Mouse (Mus musculus): ENCODE measurements around the gene 1700088E04Rik. TPM values are rescaled to one million over a fixed set of nuclear protein-coding genes. Genes with fewer than 3 reads are reported as not detected.

1700088E04Rik gene
- polyA plus RNA-seq, 1 experiment: 1.2 TPM

GRCm38 (mm10) chr15:79144021-79144420 is 3.0 kb upstream of the 1700088E04Rik start:
- Histone ChIP-seq H3K27me3 (ENCODE audit: control insufficient read depth, insufficient read depth, low read length) (no peaks in the 10 kb centered on the region), H3K4me3 (ENCODE audit: low read depth, low read length) (no peak overlapping the region), H3K27ac (ENCODE audit: insufficient read depth, low read depth, low read length) (no peak overlapping the region), H3K36me3 (ENCODE audit: control insufficient read depth, insufficient read depth, low read length) (peaks cover 26% of the 10 kb centered on the region), H3K4me1 (ENCODE audit: control insufficient read depth, insufficient read depth, insufficient read length, low read length) (no peaks in the 10 kb centered on the region)
- TF ChIP-seq POLR2A (IDR thresholded peaks at IDR 0.05; ENCODE audit: low read depth, low read length) (no peak), CTCF (IDR thresholded peaks at IDR 0.05; ENCODE audit: extremely low read depth, insufficient read length, insufficient replicate concordance, low read depth, low read length) (no peak)
- WGBS: 29% methylated on average over 8 of the region's 8 CpGs

DNA sequence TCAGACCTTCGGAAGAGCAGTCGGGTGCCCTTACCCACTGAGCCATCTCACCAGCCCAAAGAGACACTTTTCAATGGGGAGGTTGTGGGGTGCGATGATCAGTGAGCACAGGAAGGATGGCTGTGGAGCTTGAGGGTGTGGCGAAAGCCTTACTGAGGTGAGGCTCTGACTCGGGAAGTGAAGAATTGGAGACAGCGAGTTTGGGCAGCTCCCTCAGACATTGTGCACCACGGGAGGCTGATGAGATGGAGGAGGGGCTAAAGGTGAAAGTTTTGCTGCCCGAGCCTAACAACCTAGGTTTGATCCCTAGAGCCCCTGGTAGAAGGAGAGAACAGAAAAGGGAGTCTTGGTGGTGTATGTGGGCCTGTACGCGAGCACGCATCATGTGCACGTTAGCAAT is 2.3 kb upstream of the 1700088E04Rik start:
- TF ChIP-seq CTCF (IDR thresholded peaks at IDR 0.05; ENCODE audit: extremely low read depth, insufficient read length, insufficient replicate concordance, low read depth, low read length) (no peak), POLR2A (IDR thresholded peaks at IDR 0.05; ENCODE audit: low read depth, low read length) (no peak)
- 85% methylated on average over 12 of the region's 12 CpGs for WGBS
- Histone ChIP-seq H3K4me3 (ENCODE audit: low read depth, low read length) (no peak overlapping the region), H3K36me3 (ENCODE audit: control insufficient read depth, insufficient read depth, low read length) (peaks cover 26% of the 10 kb centered on the region), H3K27me3 (ENCODE audit: control insufficient read depth, insufficient read depth, low read length) (no peaks in the 10 kb centered on the region), H3K4me1 (ENCODE audit: control insufficient read depth, insufficient read depth, insufficient read length, low read length) (no peaks in the 10 kb centered on the region), H3K27ac (ENCODE audit: insufficient read depth, low read depth, low read length) (no peak overlapping the region)

DNA sequence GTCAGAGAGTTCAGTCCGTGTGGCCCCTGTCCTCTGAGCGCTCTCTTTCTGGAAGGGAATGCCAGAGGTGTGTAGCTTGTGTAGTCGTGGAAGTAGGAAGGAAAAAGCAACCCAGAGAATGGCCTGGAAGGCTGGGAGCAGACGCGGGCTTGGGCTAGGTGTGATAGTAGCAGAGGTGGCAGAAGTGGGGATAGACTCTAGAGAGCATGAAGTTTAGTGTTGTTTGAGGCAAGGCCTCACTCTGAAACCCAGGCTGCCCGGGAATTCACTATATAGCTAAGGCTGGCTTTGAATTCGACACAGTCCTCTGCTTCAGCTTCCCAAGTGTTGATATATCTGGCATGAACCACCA is 489 bp upstream of the 1700088E04Rik start:
- H3K27ac ChIP-seq (ENCODE audit: insufficient read depth, low read depth, low read length): no peak overlapping the region; the same call in 1 of the 2 replicates
- peaks cover 14% of the 10 kb centered on the region for H3K36me3 ChIP-seq (ENCODE audit: control insufficient read depth, insufficient read depth, low read length)
- H3K4me3 ChIP-seq (ENCODE audit: low read depth, low read length): peak overlapping the region; percentile 77
- no peaks in the 10 kb centered on the region for H3K27me3 ChIP-seq (ENCODE audit: control insufficient read depth, insufficient read depth, low read length)
- TF ChIP-seq POLR2A (IDR thresholded peaks at IDR 0.05; ENCODE audit: low read depth, low read length) (no peak), CTCF (IDR thresholded peaks at IDR 0.05; ENCODE audit: extremely low read depth, insufficient read length, insufficient replicate concordance, low read depth, low read length) (no peak)
- 1% methylated on average over 7 of the region's 7 CpGs for WGBS
- no peaks in the 10 kb centered on the region for H3K4me1 ChIP-seq (ENCODE audit: control insufficient read depth, insufficient read depth, insufficient read length, low read length)

GRCm38 (mm10) chr15:79139640-79140039 is 1.4 kb downstream of the 1700088E04Rik start:
- TF ChIP-seq POLR2A (IDR thresholded peaks at IDR 0.05; ENCODE audit: low read depth, low read length): no peak
- TF ChIP-seq CTCF (IDR thresholded peaks at IDR 0.05; ENCODE audit: extremely low read depth, insufficient read length, insufficient replicate concordance, low read depth, low read length): peak; percentile 56; the same call in 1 of the 2 replicates
- Histone ChIP-seq H3K27ac (ENCODE audit: insufficient read depth, low read depth, low read length) (no peak overlapping the region), H3K4me1 (ENCODE audit: control insufficient read depth, insufficient read depth, insufficient read length, low read length) (no peaks in the 10 kb centered on the region), H3K36me3 (ENCODE audit: control insufficient read depth, insufficient read depth, low read length) (peaks cover 3% of the 10 kb centered on the region), H3K4me3 (ENCODE audit: low read depth, low read length) (no peak overlapping the region), H3K27me3 (ENCODE audit: control insufficient read depth, insufficient read depth, low read length) (no peaks in the 10 kb centered on the region)
- WGBS: 56% methylated on average over 10 of the region's 10 CpGs

DNA sequence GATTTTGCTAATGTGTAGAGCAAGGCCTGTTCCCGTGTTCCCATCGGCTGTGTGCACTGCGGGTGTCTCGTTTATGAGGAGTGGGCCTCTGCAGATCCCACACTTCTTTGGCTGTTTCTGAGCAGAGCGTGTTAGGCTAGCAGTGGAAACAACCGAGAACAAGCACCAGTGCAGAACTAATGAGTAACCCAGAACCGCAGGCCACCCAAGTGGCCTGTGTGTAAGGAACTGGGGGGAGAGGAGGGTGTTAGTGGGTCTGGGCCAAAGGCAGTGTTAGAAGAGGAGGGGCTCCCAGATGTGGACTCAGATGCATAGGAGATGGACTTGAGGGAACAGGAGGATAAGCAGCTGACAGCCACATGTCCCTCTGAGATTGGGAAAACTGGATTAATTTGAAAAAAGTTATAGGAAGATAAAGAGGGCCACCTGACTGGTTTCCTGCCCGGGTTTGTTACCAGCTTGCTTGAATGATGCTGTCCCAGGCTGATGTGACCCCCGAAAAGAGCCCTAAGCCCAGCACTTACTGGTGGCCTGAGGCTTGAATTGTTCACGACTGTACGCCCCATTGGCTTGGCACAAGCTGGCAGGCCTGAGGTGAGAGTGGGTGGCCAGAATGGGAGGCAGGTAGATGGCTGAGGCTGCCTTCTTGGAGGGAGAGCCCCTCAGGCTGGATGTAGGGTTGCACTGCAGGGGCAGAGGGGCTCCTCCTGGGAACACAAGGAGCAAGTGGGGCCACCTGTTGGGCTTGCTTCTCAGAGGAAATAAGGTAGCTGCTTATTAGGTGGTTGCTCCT is 5.1 kb downstream of the 1700088E04Rik start:
- Histone ChIP-seq H3K36me3 (ENCODE audit: control insufficient read depth, insufficient read depth, low read length) (peaks cover 25% of the 10 kb centered on the region), H3K4me1 (ENCODE audit: control insufficient read depth, insufficient read depth, insufficient read length, low read length) (no peaks in the 10 kb centered on the region), H3K27me3 (ENCODE audit: control insufficient read depth, insufficient read depth, low read length) (no peaks in the 10 kb centered on the region), H3K27ac (ENCODE audit: insufficient read depth, low read depth, low read length) (no peak overlapping the region), H3K4me3 (ENCODE audit: low read depth, low read length) (no peak overlapping the region)
- no peak for TF ChIP-seq POLR2A (IDR thresholded peaks at IDR 0.05; ENCODE audit: low read depth, low read length)
- no peak for TF ChIP-seq CTCF (IDR thresholded peaks at IDR 0.05; ENCODE audit: extremely low read depth, insufficient read length, insufficient replicate concordance, low read depth, low read length)
- 65% methylated on average over 11 of the region's 11 CpGs for WGBS

GRCm38 (mm10) chr15:79135332-79135731 is 5.7 kb downstream of the 1700088E04Rik start:
- 73% methylated on average over 9 of the region's 9 CpGs for WGBS
- no peak overlapping the region for H3K4me3 ChIP-seq (ENCODE audit: low read depth, low read length)
- H3K27ac ChIP-seq (ENCODE audit: insufficient read depth, low read depth, low read length): no peak overlapping the region

DNA sequence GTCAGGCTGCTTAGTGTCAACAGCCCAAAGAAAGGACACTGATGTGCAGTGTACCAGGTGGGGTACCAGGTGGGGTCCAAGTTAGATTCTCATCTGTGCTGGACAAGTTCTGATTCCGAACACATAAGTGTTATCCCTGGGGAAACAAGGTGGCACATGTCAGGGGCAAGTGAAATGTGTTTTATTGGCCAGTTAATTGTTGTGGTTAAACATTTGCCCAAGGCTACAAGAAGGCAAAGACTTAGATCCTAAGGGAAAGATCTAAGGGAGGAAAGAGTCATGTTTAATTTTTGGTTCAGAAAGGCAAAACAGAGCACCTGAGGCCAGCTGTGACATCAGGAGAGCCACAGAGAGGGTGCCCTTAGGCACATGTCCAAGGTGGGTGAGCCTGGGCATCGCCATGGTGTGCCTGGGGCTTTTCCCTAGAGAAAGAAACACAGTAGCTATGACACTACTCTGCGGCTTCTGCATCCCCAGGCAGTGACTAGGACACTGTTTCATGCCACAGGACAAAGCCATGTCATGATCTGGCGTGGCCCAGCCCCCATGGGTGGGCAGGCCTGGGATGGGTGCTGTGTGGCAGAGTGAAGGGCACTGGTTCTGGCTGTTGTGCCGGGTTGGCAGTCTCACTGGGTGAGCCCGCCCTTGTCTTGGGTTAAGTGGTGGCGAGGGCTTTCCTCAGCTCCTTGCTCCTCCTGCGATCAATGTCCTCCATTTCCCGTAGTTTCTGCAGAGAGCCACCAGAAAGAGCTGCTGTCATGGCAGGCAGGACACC is 6.4 kb downstream of the 1700088E04Rik start:
- peaks cover 38% of the 10 kb centered on the region for H3K36me3 ChIP-seq (ENCODE audit: control insufficient read depth, insufficient read depth, low read length)

More at GRCm38 (mm10) chr15:79135332-79135731, 5.7 kb downstream of the 1700088E04Rik start:
- no peak for TF ChIP-seq CTCF (IDR thresholded peaks at IDR 0.05; ENCODE audit: extremely low read depth, insufficient read length, insufficient replicate concordance, low read depth, low read length)
- no peak for TF ChIP-seq POLR2A (IDR thresholded peaks at IDR 0.05; ENCODE audit: low read depth, low read length)
- no peaks in the 10 kb centered on the region for H3K4me1 ChIP-seq (ENCODE audit: control insufficient read depth, insufficient read depth, insufficient read length, low read length)
- peaks cover 31% of the 10 kb centered on the region for H3K36me3 ChIP-seq (ENCODE audit: control insufficient read depth, insufficient read depth, low read length)
- H3K27me3 ChIP-seq (ENCODE audit: control insufficient read depth, insufficient read depth, low read length): no peaks in the 10 kb centered on the region

More for the DNA sequence above, 6.4 kb downstream of the 1700088E04Rik start:
- no peak overlapping the region for H3K4me3 ChIP-seq (ENCODE audit: low read depth, low read length)
- WGBS: 83% methylated on average over 9 of the region's 9 CpGs
- no peaks in the 10 kb centered on the region for H3K27me3 ChIP-seq (ENCODE audit: control insufficient read depth, insufficient read depth, low read length)
- H3K27ac ChIP-seq (ENCODE audit: insufficient read depth, low read depth, low read length): no peak overlapping the region
- H3K4me1 ChIP-seq (ENCODE audit: control insufficient read depth, insufficient read depth, insufficient read length, low read length): no peaks in the 10 kb centered on the region
- no peak for TF ChIP-seq POLR2A (IDR thresholded peaks at IDR 0.05; ENCODE audit: low read depth, low read length)
- no peak for TF ChIP-seq CTCF (IDR thresholded peaks at IDR 0.05; ENCODE audit: extremely low read depth, insufficient read length, insufficient replicate concordance, low read depth, low read length)

All from small intestine, adult 2 months (tissue).